Mouse (Mus musculus): ENCODE data around the gene Retsat. TPM values are rescaled to one million over a fixed set of nuclear protein-coding genes. Genes with fewer than 3 reads are reported as not detected.

Retsat gene
- polyA plus RNA-seq, 2 experiments, result 8.8 to 16.1 TPM

DNA sequence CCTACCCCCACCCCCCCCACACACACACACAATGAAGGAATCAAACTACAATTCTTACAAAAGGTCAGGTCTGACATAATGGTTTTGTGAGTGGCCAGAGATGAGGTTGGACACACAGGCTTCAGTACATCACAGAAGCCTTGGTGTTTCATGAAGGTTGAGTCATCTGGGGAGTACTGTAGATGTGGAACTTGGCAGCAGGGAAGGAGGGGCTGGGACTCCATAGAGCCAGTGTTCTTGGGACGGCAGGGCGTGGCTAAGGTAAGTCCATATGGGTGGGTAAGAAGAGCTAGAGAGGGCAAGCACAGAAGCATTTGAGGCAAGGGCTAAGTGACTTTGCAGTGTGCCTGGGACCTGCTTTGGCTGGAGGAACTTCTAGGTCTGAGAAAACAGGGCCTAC is 5.8 kb downstream of the Retsat start:
- DNase-seq (ENCODE audit: low spot score) (no peak), ATAC-seq (ENCODE audit: low FRiP score, low read depth) (no peak)
- H3K4me3 ChIP-seq (replicated peaks; ENCODE audit: low read length), result no peak overlapping the region
- 82% methylated on average over 2 of the region's 2 CpGs for WGBS
- H3K36me3 ChIP-seq (ENCODE audit: control insufficient read depth, insufficient read depth, low read length), result peaks cover 49% of the 10 kb centered on the region
- H3K27me3 ChIP-seq (ENCODE audit: control insufficient read depth, insufficient read depth, low read length), result no peaks in the 10 kb centered on the region
- TF ChIP-seq POLR2A (IDR thresholded peaks at IDR 0.05; ENCODE audit: borderline replicate concordance, extremely low read depth, insufficient read depth, insufficient read length), result no peak
- H3K27ac ChIP-seq (replicated peaks; ENCODE audit: low read depth, low read length), result no peak overlapping the region
- H3K9me3 ChIP-seq (ENCODE audit: control insufficient read depth, low read length), result no peaks in the 10 kb centered on the region
- H3K9ac ChIP-seq (ENCODE audit: low read depth, low read length, severe bottlenecking), result no peak overlapping the region
- H3K4me2 ChIP-seq (replicated peaks; ENCODE audit: low read depth, low read length, severe bottlenecking), result no peak overlapping the region
- H3K4me1 ChIP-seq (ENCODE audit: control insufficient read depth, insufficient read depth, low read length), result peaks cover 5% of the 10 kb centered on the region

DNA sequence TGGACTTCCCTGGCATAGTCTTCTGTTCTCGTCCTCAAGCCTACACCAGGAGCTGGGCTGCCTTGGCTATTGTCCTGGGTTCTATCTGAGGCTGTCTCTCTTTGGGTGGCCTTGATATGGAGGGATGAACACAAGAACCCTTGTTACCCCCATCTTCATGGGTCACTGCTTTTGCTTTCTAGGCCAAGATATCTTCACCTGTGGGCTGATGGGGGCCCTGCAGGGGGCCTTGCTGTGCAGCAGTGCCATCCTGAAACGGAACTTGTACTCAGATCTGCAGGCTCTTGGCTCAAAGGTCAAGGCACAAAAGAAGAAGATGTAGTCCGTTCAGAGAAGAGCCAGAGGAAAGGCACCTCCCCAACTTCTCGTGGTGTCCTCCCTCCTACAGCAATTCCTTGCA is 8.8 kb downstream of the Retsat start:
- H3K9me3 ChIP-seq (ENCODE audit: control insufficient read depth, low read length), result no peaks in the 10 kb centered on the region
- no peaks in the 10 kb centered on the region for H3K27me3 ChIP-seq (ENCODE audit: control insufficient read depth, insufficient read depth, low read length)
- H3K36me3 ChIP-seq (ENCODE audit: control insufficient read depth, insufficient read depth, low read length), result peaks cover 77% of the 10 kb centered on the region
- ATAC-seq (ENCODE audit: low FRiP score, low read depth) (no peak), DNase-seq (ENCODE audit: low spot score) (no peak)
- H3K4me3 ChIP-seq (replicated peaks; ENCODE audit: low read length), result no peak overlapping the region
- H3K4me2 ChIP-seq (replicated peaks; ENCODE audit: low read depth, low read length, severe bottlenecking), result no peak overlapping the region
- no peak overlapping the region for H3K9ac ChIP-seq (ENCODE audit: low read depth, low read length, severe bottlenecking)
- no peaks in the 10 kb centered on the region for H3K4me1 ChIP-seq (ENCODE audit: control insufficient read depth, insufficient read depth, low read length)
- no peak overlapping the region for H3K27ac ChIP-seq (replicated peaks; ENCODE audit: low read depth, low read length)
- no peak for TF ChIP-seq POLR2A (IDR thresholded peaks at IDR 0.05; ENCODE audit: borderline replicate concordance, extremely low read depth, insufficient read depth, insufficient read length)
- 93% methylated on average over 4 of the region's 4 CpGs for WGBS

DNA sequence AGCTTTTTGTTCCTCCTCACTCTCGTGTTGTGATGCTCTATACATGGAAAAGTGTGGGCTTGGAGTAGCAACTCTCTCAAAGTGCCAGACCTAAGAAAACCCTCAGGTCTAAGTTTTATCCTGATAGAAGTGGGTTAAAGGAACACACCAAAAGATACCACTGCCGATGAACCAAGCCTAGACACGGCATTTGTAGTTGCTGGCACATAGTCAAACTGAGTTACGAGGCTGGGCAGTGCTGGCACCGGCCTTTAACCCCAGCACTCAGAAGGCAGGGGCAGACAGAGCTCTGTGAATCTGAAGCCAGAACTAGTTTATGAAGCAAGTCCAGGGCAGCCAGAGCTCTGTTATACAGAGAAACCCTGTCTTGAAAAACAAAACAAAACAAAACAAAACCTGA is 9.4 kb downstream of the Retsat start:
- DNase-seq (ENCODE audit: low spot score), result no peak
- no peak for TF ChIP-seq POLR2A (IDR thresholded peaks at IDR 0.05; ENCODE audit: borderline replicate concordance, extremely low read depth, insufficient read depth, insufficient read length)
- Histone ChIP-seq H3K4me2 (replicated peaks; ENCODE audit: low read depth, low read length, severe bottlenecking) (no peak overlapping the region), H3K9ac (ENCODE audit: low read depth, low read length, severe bottlenecking) (no peak overlapping the region), H3K27ac (replicated peaks; ENCODE audit: low read depth, low read length) (no peak overlapping the region), H3K4me3 (replicated peaks; ENCODE audit: low read length) (no peak overlapping the region), H3K27me3 (ENCODE audit: control insufficient read depth, insufficient read depth, low read length) (no peaks in the 10 kb centered on the region), H3K4me1 (ENCODE audit: control insufficient read depth, insufficient read depth, low read length) (no peaks in the 10 kb centered on the region), H3K36me3 (ENCODE audit: control insufficient read depth, insufficient read depth, low read length) (peaks cover 80% of the 10 kb centered on the region), H3K9me3 (ENCODE audit: control insufficient read depth, low read length) (no peaks in the 10 kb centered on the region)
- 88% methylated on average over 5 of the region's 5 CpGs for WGBS
- ATAC-seq (ENCODE audit: low FRiP score, low read depth), result no peak

DNA sequence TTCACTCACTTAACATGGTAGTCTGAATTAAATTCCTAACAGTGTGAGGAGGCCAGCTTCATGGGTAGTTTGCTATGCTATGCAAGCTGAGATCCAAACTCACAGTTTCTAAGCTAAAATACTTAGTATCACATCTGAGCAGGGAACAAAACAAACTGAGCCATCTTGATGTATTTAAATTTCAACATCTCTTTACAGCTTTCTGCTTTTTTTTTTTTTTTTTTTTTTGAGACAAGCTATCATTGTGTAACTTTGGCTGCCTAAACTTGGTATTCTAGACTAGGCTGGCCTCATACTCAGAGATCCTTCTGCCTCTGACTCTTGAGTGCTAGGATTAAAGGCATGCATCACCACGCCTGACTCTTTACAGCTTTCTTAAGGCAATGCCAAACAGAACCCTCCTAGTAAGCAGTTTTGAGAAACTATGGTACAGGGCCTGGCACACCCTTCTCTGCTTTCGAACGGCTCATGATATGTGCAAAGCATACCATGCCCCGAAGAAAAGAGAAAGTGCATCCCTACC is 10.4 kb downstream of the Retsat start:
- DNase-seq (ENCODE audit: low spot score), result no peak
- H3K27ac ChIP-seq (replicated peaks; ENCODE audit: low read depth, low read length), result no peak overlapping the region
- H3K9me3 ChIP-seq (ENCODE audit: control insufficient read depth, low read length), result no peaks in the 10 kb centered on the region
- no peak for TF ChIP-seq POLR2A (IDR thresholded peaks at IDR 0.05; ENCODE audit: borderline replicate concordance, extremely low read depth, insufficient read depth, insufficient read length)
- no peak overlapping the region for H3K4me2 ChIP-seq (replicated peaks; ENCODE audit: low read depth, low read length, severe bottlenecking)
- 87% methylated on average over 4 of the region's 4 CpGs for WGBS
- no peak overlapping the region for H3K4me3 ChIP-seq (replicated peaks; ENCODE audit: low read length)
- no peak overlapping the region for H3K9ac ChIP-seq (ENCODE audit: low read depth, low read length, severe bottlenecking)
- H3K36me3 ChIP-seq (ENCODE audit: control insufficient read depth, insufficient read depth, low read length), result peaks cover 84% of the 10 kb centered on the region
- no peak for ATAC-seq (ENCODE audit: low FRiP score, low read depth)
- no peaks in the 10 kb centered on the region for H3K4me1 ChIP-seq (ENCODE audit: control insufficient read depth, insufficient read depth, low read length)
- H3K27me3 ChIP-seq (ENCODE audit: control insufficient read depth, insufficient read depth, low read length), result no peaks in the 10 kb centered on the region

DNA sequence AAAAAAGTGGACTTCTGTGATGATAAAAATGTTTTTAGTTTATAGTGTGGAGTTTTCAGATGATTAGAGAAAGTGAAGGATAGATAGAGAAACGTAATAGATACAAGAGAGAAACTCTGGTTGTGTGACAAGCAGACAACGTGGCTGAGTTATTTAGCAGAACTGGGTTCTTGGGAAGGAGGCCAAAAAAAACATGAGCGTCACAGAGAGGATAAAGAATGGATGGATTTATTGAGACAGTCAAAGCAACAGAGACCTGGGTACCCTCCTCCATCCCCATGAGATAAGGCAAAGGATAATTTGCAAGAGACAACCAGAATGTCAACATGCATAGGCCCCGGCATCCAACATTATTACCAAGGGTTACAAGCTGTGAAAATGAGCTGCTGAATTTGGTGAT is 12.0 kb downstream of the Retsat start:
- H3K36me3 ChIP-seq (ENCODE audit: control insufficient read depth, insufficient read depth, low read length), result peaks cover 77% of the 10 kb centered on the region
- 83% methylated on average over 4 of the region's 4 CpGs for WGBS
- ATAC-seq (ENCODE audit: low FRiP score, low read depth), result no peak

DNA sequence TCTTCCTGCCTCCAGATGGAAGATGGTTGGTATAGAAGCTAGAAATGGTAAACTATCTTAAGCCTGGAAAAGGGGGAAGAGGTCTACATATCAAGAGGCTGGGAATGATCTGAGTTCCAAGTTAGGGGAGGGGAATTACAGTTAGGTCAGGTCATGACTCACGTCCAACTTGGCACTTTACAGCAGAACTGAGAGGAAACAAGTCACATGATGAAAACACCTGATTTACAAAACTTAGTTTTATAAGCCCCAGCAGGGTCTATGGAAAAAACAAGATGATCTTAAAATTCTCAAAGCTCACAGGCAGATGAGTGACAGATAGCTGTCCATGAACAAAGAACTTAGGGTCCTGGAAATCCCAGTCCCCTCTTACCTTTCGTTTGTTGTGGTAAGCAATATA is 16.9 kb downstream of the Retsat start:
- no peak overlapping the region for H3K27ac ChIP-seq (replicated peaks; ENCODE audit: low read depth, low read length)
- peak overlapping the region; percentile 86 for H3K4me2 ChIP-seq (replicated peaks; ENCODE audit: low read depth, low read length, severe bottlenecking)
- no peaks in the 10 kb centered on the region for H3K27me3 ChIP-seq (ENCODE audit: control insufficient read depth, insufficient read depth, low read length)
- H3K9me3 ChIP-seq (ENCODE audit: control insufficient read depth, low read length), result no peaks in the 10 kb centered on the region
- no peak for DNase-seq (ENCODE audit: low spot score)
- H3K4me1 ChIP-seq (ENCODE audit: control insufficient read depth, insufficient read depth, low read length), result peaks cover 17% of the 10 kb centered on the region
- peak overlapping the region; percentile 71 for H3K4me3 ChIP-seq (replicated peaks; ENCODE audit: low read length)
- ATAC-seq (ENCODE audit: low FRiP score, low read depth), result no peak
- peak overlapping the region; percentile 72; the same call in 1 of the 2 replicates for H3K9ac ChIP-seq (ENCODE audit: low read depth, low read length, severe bottlenecking)
- TF ChIP-seq POLR2A (IDR thresholded peaks at IDR 0.05; ENCODE audit: borderline replicate concordance, extremely low read depth, insufficient read depth, insufficient read length), result no peak
- H3K36me3 ChIP-seq (ENCODE audit: control insufficient read depth, insufficient read depth, low read length), result peaks cover 35% of the 10 kb centered on the region
- WGBS, result 57% methylated on average over 2 of the region's 2 CpGs

More for the DNA sequence above, 12.0 kb downstream of the Retsat start:
- Histone ChIP-seq H3K9me3 (ENCODE audit: control insufficient read depth, low read length) (no peaks in the 10 kb centered on the region), H3K9ac (ENCODE audit: low read depth, low read length, severe bottlenecking) (no peak overlapping the region), H3K4me2 (replicated peaks; ENCODE audit: low read depth, low read length, severe bottlenecking) (no peak overlapping the region), H3K27ac (replicated peaks; ENCODE audit: low read depth, low read length) (no peak overlapping the region), H3K4me1 (ENCODE audit: control insufficient read depth, insufficient read depth, low read length) (peaks cover 7% of the 10 kb centered on the region), H3K27me3 (ENCODE audit: control insufficient read depth, insufficient read depth, low read length) (no peaks in the 10 kb centered on the region), H3K4me3 (replicated peaks; ENCODE audit: low read length) (no peak overlapping the region)
- no peak for TF ChIP-seq POLR2A (IDR thresholded peaks at IDR 0.05; ENCODE audit: borderline replicate concordance, extremely low read depth, insufficient read depth, insufficient read length)
- no peak for DNase-seq (ENCODE audit: low spot score)

Data from limb, embryonic 14.5 days (tissue).